Mouse (Mus musculus): Measurements from ENCODE around the gene Grm1. TPM values are rescaled to one million over a fixed set of nuclear protein-coding genes. Genes with fewer than 3 reads are reported as not detected.
A peak's percentile ranks its signal among the peaks of the same experiment; 100 is the strongest.

Grm1 gene
- total RNA-seq, 4 experiments from 2014 or later: 48.7 to 69.6 (median 56.1) TPM

GRCm38 (mm10) chr10:10834828-10835227, 247.3 kb downstream of the Grm1 start:
- no peak for DNase-seq (ENCODE audit: low spot score in 2 of 2)

- peak in 1 of 2 experiments; percentile 55 for DNase-seq (ENCODE audit: low spot score in 2 of 2)
Measured at GRCm38 (mm10) chr10:10831141-10831540, 251.0 kb downstream of the Grm1 start.

GRCm38 (mm10) chr10:10827308-10827707, 254.8 kb downstream of the Grm1 start:
- no peak for DNase-seq (ENCODE audit: low spot score in 2 of 2)

- DNase-seq (ENCODE audit: low spot score in 2 of 2): no peak
Measured at GRCm38 (mm10) chr10:10818061-10818460, 264.1 kb downstream of the Grm1 start.

- DNase-seq (ENCODE audit: low spot score in 2 of 2): no peak
Measured at GRCm38 (mm10) chr10:10814631-10815216, 267.4 kb downstream of the Grm1 start.

GRCm38 (mm10) chr10:10812750-10813711, 269.1 kb downstream of the Grm1 start:
- peak; percentile 40 to 71 for DNase-seq (ENCODE audit: low spot score in 2 of 2)

- DNase-seq (ENCODE audit: low spot score in 2 of 2): no peak
Measured at GRCm38 (mm10) chr10:10809777-10810176, 272.4 kb downstream of the Grm1 start.

GRCm38 (mm10) chr10:10795321-10795720, 286.8 kb downstream of the Grm1 start:
- no peak for DNase-seq (ENCODE audit: low spot score in 2 of 2)

GRCm38 (mm10) chr10:10790458-10790857, 291.7 kb downstream of the Grm1 start:
- no peak for DNase-seq (ENCODE audit: low spot score in 2 of 2)

- DNase-seq (ENCODE audit: low spot score in 2 of 2): no peak
Measured at GRCm38 (mm10) chr10:10789967-10790366, 292.2 kb downstream of the Grm1 start.

GRCm38 (mm10) chr10:10787906-10788416, 294.2 kb downstream of the Grm1 start:
- DNase-seq (ENCODE audit: low spot score in 2 of 2): no peak

GRCm38 (mm10) chr10:10785122-10785521, 297.0 kb downstream of the Grm1 start:
- no peak for DNase-seq (ENCODE audit: low spot score in 2 of 2)

- no peak for DNase-seq (ENCODE audit: low spot score in 2 of 2)
Measured at GRCm38 (mm10) chr10:10774827-10775226, 307.3 kb downstream of the Grm1 start.

GRCm38 (mm10) chr10:10763015-10763414, 319.1 kb downstream of the Grm1 start:
- DNase-seq (ENCODE audit: low spot score in 2 of 2): no peak

GRCm38 (mm10) chr10:10761274-10761673, 320.9 kb downstream of the Grm1 start:
- DNase-seq (ENCODE audit: low spot score in 2 of 2): no peak

GRCm38 (mm10) chr10:10760801-10761200, 321.4 kb downstream of the Grm1 start:
- no peak for DNase-seq (ENCODE audit: low spot score in 2 of 2)

- peak; percentile 16 to 26 for DNase-seq (ENCODE audit: low spot score in 2 of 2)
Measured at GRCm38 (mm10) chr10:10751033-10751432, 331.1 kb downstream of the Grm1 start.

- DNase-seq (ENCODE audit: low spot score in 2 of 2): no peak
Measured at GRCm38 (mm10) chr10:10744097-10744496, 338.1 kb downstream of the Grm1 start.

- DNase-seq (ENCODE audit: low spot score in 2 of 2): no peak
Measured at GRCm38 (mm10) chr10:10742172-10742571, 340.0 kb downstream of the Grm1 start.

GRCm38 (mm10) chr10:10741314-10741713, 340.8 kb downstream of the Grm1 start:
- no peak for DNase-seq (ENCODE audit: low spot score in 2 of 2)

GRCm38 (mm10) chr10:10740729-10741128, 341.4 kb downstream of the Grm1 start:
- DNase-seq (ENCODE audit: low spot score in 2 of 2): no peak

- DNase-seq (ENCODE audit: low spot score in 2 of 2): peak; percentile 47 to 63
Measured at GRCm38 (mm10) chr10:10737041-10737681, 345.0 kb downstream of the Grm1 start.
